7 mouse cellular contexts compared by ENCODE assay signal in the genomic region with DNA sequence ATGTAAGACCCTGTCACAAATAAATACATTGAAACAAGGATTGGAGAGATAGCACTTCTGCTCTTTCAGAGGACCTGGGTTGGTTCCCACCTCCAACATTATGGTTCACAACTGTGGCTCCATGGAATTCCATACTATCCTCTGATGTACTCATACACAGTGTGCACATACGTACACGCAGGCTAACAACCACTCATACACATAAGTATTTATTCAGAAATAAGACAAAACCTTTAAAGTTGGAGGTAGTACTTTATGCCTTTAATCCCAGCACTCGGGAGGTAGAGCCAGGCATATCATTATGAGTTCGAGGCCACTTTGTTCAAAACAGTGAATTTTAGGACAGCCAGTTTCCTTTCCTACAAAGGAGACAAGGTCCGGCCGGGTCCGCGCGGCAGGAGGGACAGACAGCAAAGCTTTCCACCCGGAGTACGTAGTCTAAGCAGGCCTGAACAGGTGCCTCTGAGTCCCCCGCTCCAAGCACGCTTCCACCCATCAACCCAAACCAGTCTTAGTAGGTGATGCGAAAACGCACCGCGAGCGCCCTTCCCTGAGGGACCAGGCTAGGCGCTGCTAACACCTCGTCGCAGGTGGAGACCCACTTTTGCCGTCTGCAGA. TPM values are rescaled to one million over a fixed set of nuclear protein-coding genes. Genes with fewer than 3 reads are reported as not detected.
DNase-seq lines count a peak whose midpoint lies in the region; ATAC-seq and TF ChIP-seq lines count a peak whose summit lies in the region.

No protein-coding gene starts in this region.

- ATAC-seq in lung, embryonic 14.5 days (ENCODE audit: insufficient read depth), result peak; percentile 22
- ATAC-seq in intestine, embryonic 14.5 days (replicated peaks; ENCODE audit: low FRiP score, low TSS enrichment, low read depth), result no peak
- ATAC-seq in neural tube, embryonic 14.5 days (ENCODE audit: low read depth), result peak; percentile 45; the same call in 1 of the 2 replicates

- intact Hi-C loops in gastrocnemius, postnatal 14 days (cut with DNase I; ENCODE audit: low total_unique reads), result no loop called here

- no peak overlapping the region for H3K27ac ChIP-seq in lung, embryonic 14.5 days (ENCODE audit: low read depth)
- no peak overlapping the region for H3K27ac ChIP-seq in embryonic fibroblast, embryonic 13.5 days (ENCODE audit: insufficient read depth, low read length)
- no peak overlapping the region for H3K27ac ChIP-seq in intestine, embryonic 14.5 days (ENCODE audit: low read depth)
- no peak overlapping the region for H3K27ac ChIP-seq in neural tube, embryonic 14.5 days (ENCODE audit: low read depth, low read length)

- WGBS in lung, embryonic 14.5 days, result 5% methylated on average over 22 of the region's 22 CpGs
- 5% methylated on average over 22 of the region's 22 CpGs for WGBS in intestine, embryonic 14.5 days
- WGBS in neural tube, embryonic 14.5 days, result 7% methylated on average over 22 of the region's 22 CpGs

- no peak for TF ChIP-seq CTCF in lung, embryonic 14.5 days (IDR thresholded peaks at IDR 0.05; ENCODE audit: low read depth)
- TF ChIP-seq CTCF in embryonic fibroblast, embryonic 13.5 days (IDR thresholded peaks at IDR 0.05; ENCODE audit: borderline replicate concordance, insufficient read depth, low read length), result no peak

- peak; percentile 9 for DNase-seq in lung, embryonic 14.5 days
- no peak for DNase-seq in lung, adult 18-20 months
- DNase-seq in intestine, embryonic 14.5 days (ENCODE audit: low spot score), result peak; percentile 59
- DNase-seq in gastrocnemius, postnatal 14 days, result no peak
- no peak for DNase-seq in layer of hippocampus, adult 9-10 months (ENCODE audit: low spot score)

- H3K9ac ChIP-seq in lung, embryonic 14.5 days, result no peak overlapping the region
- no peak overlapping the region for H3K9ac ChIP-seq in intestine, embryonic 14.5 days (ENCODE audit: low read length)
- no peak overlapping the region; the same call in 1 of the 2 replicates for H3K9ac ChIP-seq in neural tube, embryonic 14.5 days (replicated peaks; ENCODE audit: low read depth, low read length)

- peaks cover 43% of the 10 kb centered on the region for H3K27me3 ChIP-seq in lung, embryonic 14.5 days (ENCODE audit: insufficient read depth, low read length)
- peaks cover 41% of the 10 kb centered on the region for H3K27me3 ChIP-seq in intestine, embryonic 14.5 days (replicated peaks; ENCODE audit: control insufficient read depth, insufficient read depth, low read length)
- peaks cover 6% of the 10 kb centered on the region; the same call in 1 of the 2 replicates for H3K27me3 ChIP-seq in neural tube, embryonic 14.5 days (ENCODE audit: control insufficient read depth, insufficient read depth, low read length)

- peak overlapping the region; percentile 59 for H3K4me3 ChIP-seq in lung, embryonic 14.5 days (ENCODE audit: low read depth, low read length)
- peak overlapping the region; percentile 45; the same call in 1 of the 2 replicates for H3K4me3 ChIP-seq in embryonic fibroblast, embryonic 13.5 days (ENCODE audit: insufficient read depth, low read length)
- peak overlapping the region; percentile 58 for H3K4me3 ChIP-seq in intestine, embryonic 14.5 days (ENCODE audit: low read depth, low read length)
- H3K4me3 ChIP-seq in neural tube, embryonic 14.5 days (ENCODE audit: low read depth, low read length), result peak overlapping the region; percentile 61

- H3K36me3 ChIP-seq in lung, embryonic 14.5 days (ENCODE audit: insufficient read depth), result no peaks in the 10 kb centered on the region
- no peaks in the 10 kb centered on the region for H3K36me3 ChIP-seq in intestine, embryonic 14.5 days (ENCODE audit: control insufficient read depth, insufficient read depth, low read length)
- H3K36me3 ChIP-seq in neural tube, embryonic 14.5 days (ENCODE audit: control insufficient read depth, insufficient read depth, low read length), result no peaks in the 10 kb centered on the region

- peak overlapping the region; percentile 90 for H3K4me2 ChIP-seq in lung, embryonic 14.5 days
- peak overlapping the region; percentile 77 for H3K4me2 ChIP-seq in intestine, embryonic 14.5 days (ENCODE audit: low read length)
- H3K4me2 ChIP-seq in neural tube, embryonic 14.5 days (ENCODE audit: low read depth, low read length), result peak overlapping the region; percentile 75

- no peaks in the 10 kb centered on the region for H3K9me3 ChIP-seq in lung, embryonic 14.5 days (ENCODE audit: low read depth, low read length)
- no peaks in the 10 kb centered on the region for H3K9me3 ChIP-seq in intestine, embryonic 14.5 days (ENCODE audit: control insufficient read depth, low read length)
- no peaks in the 10 kb centered on the region for H3K9me3 ChIP-seq in neural tube, embryonic 14.5 days (ENCODE audit: control insufficient read depth, low read length)

- TF ChIP-seq POLR2A in embryonic fibroblast, embryonic 13.5 days (IDR thresholded peaks at IDR 0.05; ENCODE audit: low read depth, low read length), result no peak

- peaks cover 7% of the 10 kb centered on the region; the same call in 1 of the 2 replicates for H3K4me1 ChIP-seq in lung, embryonic 14.5 days (ENCODE audit: insufficient read depth)
- peaks cover 7% of the 10 kb centered on the region; the same call in 1 of the 2 replicates for H3K4me1 ChIP-seq in embryonic fibroblast, embryonic 13.5 days (ENCODE audit: control insufficient read depth, insufficient read depth, low read length)
- H3K4me1 ChIP-seq in intestine, embryonic 14.5 days (replicated peaks; ENCODE audit: control insufficient read depth, insufficient read depth, low read length), result peaks cover 2% of the 10 kb centered on the region; the same call in 1 of the 2 replicates
- H3K4me1 ChIP-seq in neural tube, embryonic 14.5 days (ENCODE audit: control insufficient read depth, insufficient read depth, low read length), result peaks cover 8% of the 10 kb centered on the region; the same call in 1 of the 2 replicates

RNA-seq across cellular contexts. Expression of a gene that starts 37.8 kb away (rescaled TPM):
- 2.3 TPM in 2 replicates for polyA plus RNA-seq in lung, embryonic 14.5 days (2014; fragmentation: Nextera tagmentation; extraction: Ambion mirVana)
- polyA plus RNA-seq in embryonic fibroblast, embryonic 13.5 days (2011; ENCODE audit: insufficient read length, low read depth, missing spikeins), result 0.90 and 1.4 TPM in 2 replicates
- 4.6 and 6.2 TPM in 2 replicates for polyA plus RNA-seq in intestine, embryonic 14.5 days (2014; fragmentation: Nextera tagmentation; extraction: Ambion mirVana)
- polyA plus RNA-seq in neural tube, embryonic 14.5 days (2014; fragmentation: Nextera tagmentation; extraction: Ambion mirVana), result 4.3 and 5.0 TPM in 2 replicates
- 1 to 10 TPM; 3.7 to 4.5 TPM for total RNA-seq in gastrocnemius, postnatal 14 days (2021)

RNA-seq across cellular contexts. Expression of a gene that starts 41.7 kb away (rescaled TPM):
- polyA plus RNA-seq in lung, embryonic 14.5 days (2014; fragmentation: Nextera tagmentation; extraction: Ambion mirVana), result 19.8 and 23.2 TPM in 2 replicates
- 19.7 and 35.3 TPM in 2 replicates for polyA plus RNA-seq in embryonic fibroblast, embryonic 13.5 days (2011; ENCODE audit: insufficient read length, low read depth, missing spikeins)
- 11.3 and 12.5 TPM in 2 replicates for polyA plus RNA-seq in intestine, embryonic 14.5 days (2014; fragmentation: Nextera tagmentation; extraction: Ambion mirVana)
- polyA plus RNA-seq in neural tube, embryonic 14.5 days (2014; fragmentation: Nextera tagmentation; extraction: Ambion mirVana), result 2.3 and 6.0 TPM in 2 replicates
- 1 to 10 TPM; 4.7 to 7.9 TPM for total RNA-seq in gastrocnemius, postnatal 14 days (2021)

Comparison
In these comparisons a context has a peak if more than half of its experiments do, and no peak if none do; other contexts are left out.
1. DNase-seq: peak in lung, embryonic 14.5 days (single experiment) and intestine, embryonic 14.5 days (single experiment); none in lung, adult 18-20 months (0 of 2), gastrocnemius, postnatal 14 days (single experiment) and layer of hippocampus, adult 9-10 months (single experiment).
2. Peak in every context shown above with its lines, with median percentiles within 50 percentile points of each other: H3K4me2 ChIP-seq and H3K4me3 ChIP-seq.